ENCODE assay signal across 22 mouse cellular contexts in genomic region chr19:6877965-6878364, GRCm38 (mm10).
"Had no signal": no experiment of that assay in that cellular context is flagged by ENCODE, and none has a peak within 500 bp of the region (broad histone marks: within the 10 kb centered on the region; RNA-seq: fewer than 3 reads in every experiment).

No protein-coding gene starts in this region.

- H3K4me2 ChIP-seq: heart, embryonic 11.5 days; heart, embryonic 13.5 days; heart, embryonic 15.5 days; hindbrain, embryonic 12.5 days; hindbrain, embryonic 14.5 days; intestine, embryonic 15.5 days; limb, embryonic 12.5 days had no signal

- DNase-seq: forebrain, postnatal 0 days; gastrocnemius, postnatal 14 days; gastrocnemius, postnatal 36 days; heart, adult 18-20 months; heart, postnatal 14 days; heart, postnatal 36 days; kidney, adult 18-20 months; kidney, adult 8-10 months; kidney, postnatal 10 days; kidney, postnatal 25 days; kidney, postnatal 4 days; liver had no signal

- H3K27me3 ChIP-seq: heart, embryonic 13.5 days; heart, embryonic 15.5 days; hindbrain, embryonic 12.5 days; intestine, embryonic 15.5 days; limb, embryonic 12.5 days had no signal

- H3K36me3 ChIP-seq: heart, embryonic 13.5 days; heart, embryonic 15.5 days; hindbrain, embryonic 12.5 days; intestine, embryonic 15.5 days; limb, embryonic 10.5 days; limb, embryonic 12.5 days had no signal

- H3K4me3 ChIP-seq: heart, embryonic 13.5 days; heart, embryonic 15.5 days; hindbrain, embryonic 12.5 days; intestine, embryonic 15.5 days; layer of hippocampus, adult 2 months; left cerebral cortex, adult 2 months; limb, embryonic 10.5 days; limb, embryonic 12.5 days had no signal
